Mouse (Mus musculus): ENCODE results near the gene Myh10. TPM values are rescaled to one million over a fixed set of nuclear protein-coding genes. Genes with fewer than 3 reads are reported as not detected.
A peak's percentile ranks its signal among the peaks of the same experiment; 100 is the strongest.

Gene Myh10
- polyA plus RNA-seq, 1 experiment from 2014 or later: 94.9 TPM

- Histone ChIP-seq H3K9ac (ENCODE audit: low read depth, low read length) (peak overlapping the region; percentile 89), H3K9me3 (replicated peaks; ENCODE audit: control insufficient read depth, low read length, poor library complexity, severe bottlenecking) (no peaks in the 10 kb centered on the region), H3K4me2 (ENCODE audit: low read length) (peak overlapping the region; percentile 87), H3K27me3 (ENCODE audit: control insufficient read depth, insufficient read depth, low read depth, low read length) (no peaks in the 10 kb centered on the region), H3K4me3 (ENCODE audit: low read depth, low read length) (peak overlapping the region; percentile 81), H3K4me1 (ENCODE audit: control insufficient read depth, insufficient read depth, low read length) (peaks cover 24% of the 10 kb centered on the region), H3K27ac (ENCODE audit: low read length) (peak overlapping the region; percentile 91), H3K36me3 (ENCODE audit: control insufficient read depth, insufficient read depth, low read length) (no peaks in the 10 kb centered on the region)
- under 1% methylated on average over 42 of the region's 42 CpGs for WGBS
- peak; percentile 100 for ATAC-seq
Observed at GRCm38 (mm10) chr11:68852932-68853409, 161.6 kb downstream of the Myh10 start.

- H3K4me1 ChIP-seq (ENCODE audit: control insufficient read depth, insufficient read depth, low read length): peaks cover 24% of the 10 kb centered on the region
- peak overlapping the region; percentile 65 for H3K4me2 ChIP-seq (ENCODE audit: low read length)
- no peaks in the 10 kb centered on the region for H3K9me3 ChIP-seq (replicated peaks; ENCODE audit: control insufficient read depth, low read length, poor library complexity, severe bottlenecking)
- H3K27me3 ChIP-seq (ENCODE audit: control insufficient read depth, insufficient read depth, low read depth, low read length): no peaks in the 10 kb centered on the region
- peak overlapping the region; percentile 47 for H3K9ac ChIP-seq (ENCODE audit: low read depth, low read length)
- no peak for ATAC-seq
- H3K4me3 ChIP-seq (ENCODE audit: low read depth, low read length): peak overlapping the region; percentile 81
- no peaks in the 10 kb centered on the region for H3K36me3 ChIP-seq (ENCODE audit: control insufficient read depth, insufficient read depth, low read length)
- 47% methylated on average over 14 of the region's 14 CpGs for WGBS
- peak overlapping the region; percentile 71 for H3K27ac ChIP-seq (ENCODE audit: low read length)
Observed at GRCm38 (mm10) chr11:68853611-68854401, 162.4 kb downstream of the Myh10 start.

- H3K27ac ChIP-seq (ENCODE audit: low read length): no peak overlapping the region
- no peak for ATAC-seq
- no peak overlapping the region for H3K4me2 ChIP-seq (ENCODE audit: low read length)
- 92% methylated on average over 3 of the region's 3 CpGs for WGBS
- no peaks in the 10 kb centered on the region for H3K9me3 ChIP-seq (replicated peaks; ENCODE audit: control insufficient read depth, low read length, poor library complexity, severe bottlenecking)
- no peak overlapping the region for H3K4me3 ChIP-seq (ENCODE audit: low read depth, low read length)
- no peaks in the 10 kb centered on the region for H3K27me3 ChIP-seq (ENCODE audit: control insufficient read depth, insufficient read depth, low read depth, low read length)
- no peak overlapping the region for H3K9ac ChIP-seq (ENCODE audit: low read depth, low read length)
- H3K36me3 ChIP-seq (ENCODE audit: control insufficient read depth, insufficient read depth, low read length): no peaks in the 10 kb centered on the region
- peaks cover 24% of the 10 kb centered on the region for H3K4me1 ChIP-seq (ENCODE audit: control insufficient read depth, insufficient read depth, low read length)
Observed at GRCm38 (mm10) chr11:68854621-68855020, 163.3 kb downstream of the Myh10 start.

- no peaks in the 10 kb centered on the region for H3K9me3 ChIP-seq (replicated peaks; ENCODE audit: control insufficient read depth, low read length, poor library complexity, severe bottlenecking)
- no peak for ATAC-seq
- H3K36me3 ChIP-seq (ENCODE audit: control insufficient read depth, insufficient read depth, low read length): no peaks in the 10 kb centered on the region
- H3K27ac ChIP-seq (ENCODE audit: low read length): no peak overlapping the region
- no peaks in the 10 kb centered on the region for H3K27me3 ChIP-seq (ENCODE audit: control insufficient read depth, insufficient read depth, low read depth, low read length)
- H3K4me2 ChIP-seq (ENCODE audit: low read length): no peak overlapping the region
- no peak overlapping the region for H3K4me3 ChIP-seq (ENCODE audit: low read depth, low read length)
- 88% methylated on average over 3 of the region's 3 CpGs for WGBS
- H3K9ac ChIP-seq (ENCODE audit: low read depth, low read length): no peak overlapping the region
- H3K4me1 ChIP-seq (ENCODE audit: control insufficient read depth, insufficient read depth, low read length): peaks cover 6% of the 10 kb centered on the region
Observed at GRCm38 (mm10) chr11:68857329-68857728, 166.0 kb downstream of the Myh10 start.

GRCm38 (mm10) chr11:68859943-68860593 lies 168.7 kb downstream of the Myh10 start:
- WGBS: 88% methylated on average over 8 of the region's 8 CpGs
- no peak for ATAC-seq
- Histone ChIP-seq H3K9ac (ENCODE audit: low read depth, low read length) (no peak overlapping the region), H3K36me3 (ENCODE audit: control insufficient read depth, insufficient read depth, low read length) (no peaks in the 10 kb centered on the region), H3K27me3 (ENCODE audit: control insufficient read depth, insufficient read depth, low read depth, low read length) (no peaks in the 10 kb centered on the region), H3K4me3 (ENCODE audit: low read depth, low read length) (no peak overlapping the region), H3K4me2 (ENCODE audit: low read length) (no peak overlapping the region), H3K9me3 (replicated peaks; ENCODE audit: control insufficient read depth, low read length, poor library complexity, severe bottlenecking) (no peaks in the 10 kb centered on the region), H3K4me1 (ENCODE audit: control insufficient read depth, insufficient read depth, low read length) (no peaks in the 10 kb centered on the region), H3K27ac (ENCODE audit: low read length) (no peak overlapping the region)

- Histone ChIP-seq H3K4me1 (ENCODE audit: control insufficient read depth, insufficient read depth, low read length) (no peaks in the 10 kb centered on the region), H3K9ac (ENCODE audit: low read depth, low read length) (no peak overlapping the region), H3K27me3 (ENCODE audit: control insufficient read depth, insufficient read depth, low read depth, low read length) (no peaks in the 10 kb centered on the region), H3K27ac (ENCODE audit: low read length) (no peak overlapping the region), H3K4me3 (ENCODE audit: low read depth, low read length) (no peak overlapping the region), H3K9me3 (replicated peaks; ENCODE audit: control insufficient read depth, low read length, poor library complexity, severe bottlenecking) (no peaks in the 10 kb centered on the region), H3K4me2 (ENCODE audit: low read length) (no peak overlapping the region), H3K36me3 (ENCODE audit: control insufficient read depth, insufficient read depth, low read length) (no peaks in the 10 kb centered on the region)
- 76% methylated on average over 2 of the region's 2 CpGs for WGBS
- ATAC-seq: no peak
Observed at GRCm38 (mm10) chr11:68862260-68862659, 170.9 kb downstream of the Myh10 start.

GRCm38 (mm10) chr11:68863631-68864091 lies 172.3 kb downstream of the Myh10 start:
- Histone ChIP-seq H3K4me3 (ENCODE audit: low read depth, low read length) (no peak overlapping the region), H3K9ac (ENCODE audit: low read depth, low read length) (no peak overlapping the region), H3K9me3 (replicated peaks; ENCODE audit: control insufficient read depth, low read length, poor library complexity, severe bottlenecking) (no peaks in the 10 kb centered on the region), H3K4me2 (ENCODE audit: low read length) (no peak overlapping the region), H3K36me3 (ENCODE audit: control insufficient read depth, insufficient read depth, low read length) (no peaks in the 10 kb centered on the region), H3K27ac (ENCODE audit: low read length) (no peak overlapping the region), H3K27me3 (ENCODE audit: control insufficient read depth, insufficient read depth, low read depth, low read length) (no peaks in the 10 kb centered on the region), H3K4me1 (ENCODE audit: control insufficient read depth, insufficient read depth, low read length) (no peaks in the 10 kb centered on the region)
- ATAC-seq: no peak
- 78% methylated on average over 4 of the region's 4 CpGs for WGBS

GRCm38 (mm10) chr11:68864544-68865189 lies 173.3 kb downstream of the Myh10 start:
- WGBS: 56% methylated on average over 9 of the region's 9 CpGs
- Histone ChIP-seq H3K27ac (ENCODE audit: low read length) (no peak overlapping the region), H3K4me3 (ENCODE audit: low read depth, low read length) (no peak overlapping the region), H3K27me3 (ENCODE audit: control insufficient read depth, insufficient read depth, low read depth, low read length) (no peaks in the 10 kb centered on the region), H3K36me3 (ENCODE audit: control insufficient read depth, insufficient read depth, low read length) (no peaks in the 10 kb centered on the region), H3K4me2 (ENCODE audit: low read length) (no peak overlapping the region), H3K9me3 (replicated peaks; ENCODE audit: control insufficient read depth, low read length, poor library complexity, severe bottlenecking) (no peaks in the 10 kb centered on the region), H3K9ac (ENCODE audit: low read depth, low read length) (no peak overlapping the region), H3K4me1 (ENCODE audit: control insufficient read depth, insufficient read depth, low read length) (no peaks in the 10 kb centered on the region)
- no peak for ATAC-seq

Data from midbrain, embryonic 16.5 days (tissue).